Mouse (Mus musculus): ENCODE measurements around the gene Ivd.

GRCm38 (mm10) chr2:118822800-118823199 is 39.0 kb upstream of the Ivd start:
- TF ChIP-seq CTCF (IDR thresholded peaks at IDR 0.05) (no peak), EP300 (IDR thresholded peaks at IDR 0.05) (no peak)

All from lung, postnatal 0 days (tissue).